Mouse (Mus musculus): ENCODE data around the gene Wdr83. TPM values are rescaled to one million over a fixed set of nuclear protein-coding genes. Genes with fewer than 3 reads are reported as not detected.

Wdr83 gene
- total RNA-seq, 2 experiments from 2014 or later, result 23.1 to 102 TPM

DNA sequence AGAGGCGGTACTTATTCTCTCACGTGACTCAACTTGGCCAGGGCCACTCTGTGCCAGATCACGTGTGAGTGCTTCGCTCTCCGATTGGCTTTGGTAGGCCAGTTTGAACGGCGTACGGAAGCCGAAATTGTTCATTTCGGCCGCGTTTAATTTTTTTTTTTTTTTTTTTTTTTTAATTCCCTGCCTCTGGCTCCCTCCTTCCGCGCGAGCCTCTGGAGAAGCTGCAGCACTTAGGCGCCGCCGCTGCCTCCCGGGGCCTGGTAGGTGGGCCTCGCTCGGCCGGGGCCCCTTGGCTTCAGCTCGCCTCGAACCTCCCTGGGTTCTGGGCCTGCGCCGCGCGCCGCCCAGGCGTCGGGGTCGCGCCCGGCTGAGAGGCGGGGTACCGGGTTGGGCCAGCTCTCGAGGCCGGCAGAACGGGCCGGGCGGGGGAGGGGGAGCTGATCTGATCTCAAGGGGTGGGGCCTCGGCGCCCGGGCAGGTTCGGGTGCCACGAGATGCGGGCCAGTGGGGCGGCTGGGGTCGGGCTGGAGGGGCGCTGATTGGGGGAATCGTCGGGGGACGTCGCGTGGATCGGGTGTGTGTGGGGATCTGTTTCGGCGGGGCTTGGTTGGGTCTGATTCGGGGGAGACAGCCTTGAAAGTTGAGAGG, 44.3 kb downstream of the Wdr83 start, which contains the start of gene Tnpo2:
Tnpo2 (plus strand) TSS at position 198 of the 648 bp plus-strand sequence.
- peak; percentile 85 for ATAC-seq (replicated peaks; ENCODE audit: low FRiP score, low TSS enrichment, poor library complexity, severe bottlenecking)

DNA sequence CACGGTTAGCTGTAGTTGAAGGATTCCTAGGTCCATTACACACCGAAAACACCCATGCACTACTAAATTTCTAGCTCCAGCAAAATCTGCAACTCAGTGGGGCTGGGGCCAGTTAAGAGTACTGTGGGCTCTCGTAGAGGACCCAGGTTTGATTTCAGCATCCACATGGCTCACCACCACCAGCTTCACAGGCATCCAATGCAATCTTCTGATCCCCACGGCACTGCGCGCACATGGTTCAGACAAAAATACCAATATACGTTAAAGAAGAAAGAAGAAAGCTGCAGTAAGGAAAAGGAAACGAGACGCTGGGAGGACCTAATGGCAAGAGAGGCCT, 44.8 kb downstream of the Wdr83 start:
- ATAC-seq (replicated peaks; ENCODE audit: low FRiP score, low TSS enrichment, poor library complexity, severe bottlenecking), result 0 out of 2 replicates have a peak, but pooled peaks have one; percentile 2

DNA sequence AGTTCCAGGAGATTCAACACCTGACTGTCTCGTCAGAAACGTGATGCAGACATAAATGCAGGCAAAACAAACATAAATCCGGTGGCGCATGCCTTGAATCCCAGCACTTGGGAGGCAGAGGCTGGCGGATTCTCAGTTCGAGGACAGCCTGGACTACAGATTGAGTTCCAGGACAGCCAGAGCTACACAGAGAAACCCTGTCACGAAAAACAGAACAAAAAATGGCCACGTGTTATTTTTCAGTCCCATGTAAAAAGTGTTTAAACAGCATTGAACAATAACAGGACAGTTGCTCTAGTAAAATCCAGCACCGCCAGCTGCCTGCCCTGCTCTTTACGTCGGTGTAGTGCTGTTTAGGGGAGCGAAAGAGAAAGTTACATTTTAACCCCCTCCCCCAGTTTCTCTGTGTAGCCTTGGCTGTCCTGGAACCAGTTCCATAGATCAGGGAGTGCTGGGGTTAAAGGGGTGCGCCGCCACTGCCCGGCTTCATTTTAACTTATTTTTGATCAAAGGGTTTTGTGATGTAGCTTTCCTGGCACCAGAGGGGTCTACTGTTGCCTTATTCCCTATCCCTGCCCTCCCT, 45.3 kb downstream of the Wdr83 start:
- no peak for ATAC-seq (replicated peaks; ENCODE audit: low FRiP score, low TSS enrichment, poor library complexity, severe bottlenecking)

DNA sequence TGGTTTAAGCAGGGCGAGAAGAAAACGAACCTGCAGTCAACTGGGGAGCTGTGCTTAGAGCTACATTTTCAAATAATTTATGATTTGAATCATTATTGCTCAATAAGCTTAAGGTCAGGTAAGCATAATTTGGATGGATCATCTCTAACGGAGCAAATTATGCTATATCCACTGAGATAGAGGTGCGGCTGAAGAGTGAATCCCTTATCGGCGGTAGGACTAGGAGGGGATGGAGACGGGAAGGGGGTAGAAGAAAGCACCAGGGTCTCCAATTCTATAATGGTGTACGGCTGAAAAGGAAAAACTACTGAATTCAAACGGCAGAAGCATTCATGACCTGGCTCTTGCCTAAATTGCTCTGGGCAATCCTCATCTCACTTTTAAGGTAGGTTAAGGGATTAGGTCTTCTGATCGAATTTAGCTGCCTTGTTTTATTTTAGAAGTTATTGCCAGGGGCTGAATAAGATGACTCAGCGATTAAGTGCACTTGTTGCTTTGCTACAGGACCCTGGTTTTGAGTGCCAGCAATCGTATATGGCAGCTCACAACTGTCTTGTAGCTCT, 45.9 kb downstream of the Wdr83 start:
- no peak for ATAC-seq (replicated peaks; ENCODE audit: low FRiP score, low TSS enrichment, poor library complexity, severe bottlenecking)

DNA sequence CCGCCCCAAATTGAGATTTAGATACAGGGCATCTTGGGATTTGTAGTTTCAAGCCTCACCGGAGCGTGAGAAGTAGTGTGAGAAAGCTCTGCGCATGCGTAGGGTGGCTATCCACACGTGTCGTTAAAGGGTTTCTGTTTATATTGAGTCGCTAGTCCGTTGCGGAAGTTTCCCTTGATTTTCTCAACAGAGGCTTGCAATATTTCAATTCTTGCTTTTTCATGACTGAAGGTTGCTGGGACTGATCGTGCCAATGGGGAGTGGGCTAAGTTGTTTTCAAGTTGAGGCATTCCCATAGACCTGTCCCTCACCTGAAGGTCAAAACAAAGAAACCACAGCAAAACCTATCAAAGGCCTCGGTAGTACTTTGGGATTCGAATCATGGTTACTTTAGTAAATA, 46.3 kb downstream of the Wdr83 start:
- no peak for ATAC-seq (replicated peaks; ENCODE audit: low FRiP score, low TSS enrichment, poor library complexity, severe bottlenecking)

DNA sequence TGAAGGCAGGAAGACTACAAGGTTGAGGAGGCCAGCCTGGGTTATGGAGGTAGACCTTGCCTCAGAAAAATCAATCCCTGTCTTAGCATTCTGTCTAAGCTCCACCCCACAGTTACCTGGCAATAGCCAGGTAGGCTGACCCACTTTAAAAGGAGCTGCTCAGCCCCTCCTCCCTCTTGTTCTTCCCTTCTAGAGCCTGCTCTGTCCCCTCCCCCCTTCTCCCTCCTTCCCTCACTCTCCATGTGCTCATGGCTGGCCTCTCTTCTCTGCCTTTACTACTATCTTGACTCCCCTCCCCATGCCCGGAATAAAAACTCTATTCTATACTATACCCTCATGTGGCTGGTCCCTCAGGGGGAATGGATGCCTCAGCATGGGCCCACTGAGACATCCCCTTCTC, 47.2 kb downstream of the Wdr83 start:
- ATAC-seq (replicated peaks; ENCODE audit: low FRiP score, low TSS enrichment, poor library complexity, severe bottlenecking), result no peak

DNA sequence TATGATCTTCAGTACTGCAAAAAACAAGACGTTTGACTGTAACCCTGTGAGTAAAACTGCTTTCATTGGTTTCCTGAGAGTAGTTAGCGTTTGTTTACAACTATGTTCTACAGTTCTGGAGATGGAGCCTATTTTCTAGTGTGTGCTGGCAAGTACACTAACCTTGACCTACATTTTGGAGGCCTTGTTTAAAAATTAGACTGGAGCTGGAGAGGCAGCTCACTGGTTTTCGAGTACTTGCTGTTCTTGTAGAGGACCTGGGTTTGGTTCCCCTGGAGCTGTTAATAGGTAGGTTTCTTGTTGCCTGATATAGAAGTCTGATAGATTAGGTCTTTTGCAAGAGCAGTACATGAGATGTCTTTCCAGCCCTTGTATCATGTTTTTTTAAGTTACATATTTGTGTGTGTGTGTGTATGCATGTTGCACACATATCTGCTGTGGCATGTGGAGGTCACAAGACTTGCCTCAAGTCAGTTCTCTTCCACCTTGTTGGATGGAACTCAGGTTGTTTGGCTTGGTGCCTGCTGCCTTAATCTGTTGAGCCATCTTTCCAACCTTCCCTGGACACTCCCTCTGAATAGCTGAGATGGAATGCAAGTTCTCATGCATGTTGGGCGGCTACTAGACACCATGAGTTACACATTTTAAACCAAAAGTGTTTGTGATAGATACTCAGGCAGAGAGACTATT, 48.3 kb downstream of the Wdr83 start:
- ATAC-seq (replicated peaks; ENCODE audit: low FRiP score, low TSS enrichment, poor library complexity, severe bottlenecking), result no peak

DNA sequence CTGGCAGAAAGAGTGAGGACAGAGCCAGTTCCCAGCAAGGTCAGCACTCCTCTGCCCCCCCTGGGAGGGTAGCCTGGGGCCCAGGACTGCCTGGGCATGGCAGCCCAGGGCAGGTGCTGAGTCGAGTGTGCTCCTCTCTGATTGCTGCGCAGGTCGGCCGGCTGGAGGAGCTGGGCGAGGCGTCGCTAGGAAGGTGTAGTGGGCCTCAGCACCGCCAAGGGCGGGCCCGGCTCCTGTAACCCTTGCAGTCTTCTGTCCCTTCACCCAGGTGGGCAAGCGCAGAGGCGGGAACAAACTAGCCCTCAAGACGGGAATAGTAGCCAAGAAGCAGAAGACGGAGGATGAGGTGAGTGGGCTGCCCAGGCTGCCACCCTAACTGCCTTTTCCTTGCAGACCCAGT, 51.8 kb downstream of the Wdr83 start:
- ATAC-seq (replicated peaks; ENCODE audit: low FRiP score, low TSS enrichment, poor library complexity, severe bottlenecking), result no peak

DNA sequence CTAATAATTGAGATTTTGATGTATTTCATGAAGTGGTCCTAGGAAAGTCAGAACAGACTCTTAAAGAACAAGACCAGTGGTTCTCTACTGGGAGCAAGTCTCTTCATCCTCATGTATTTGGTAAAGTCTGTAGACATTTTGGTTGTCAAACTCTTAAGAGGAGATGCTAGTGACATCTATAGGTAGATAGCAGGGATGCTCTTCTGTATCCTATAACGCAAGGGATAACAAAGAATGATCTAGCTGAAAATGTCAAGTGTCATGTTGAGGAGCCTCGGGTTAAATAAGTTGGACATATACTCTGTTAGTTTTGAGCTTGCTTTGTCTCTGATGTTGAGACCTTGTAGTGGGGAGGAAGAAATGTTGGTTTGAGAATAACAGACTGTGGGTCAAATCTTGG, 53.2 kb downstream of the Wdr83 start:
- ATAC-seq (replicated peaks; ENCODE audit: low FRiP score, low TSS enrichment, poor library complexity, severe bottlenecking), result no peak

DNA sequence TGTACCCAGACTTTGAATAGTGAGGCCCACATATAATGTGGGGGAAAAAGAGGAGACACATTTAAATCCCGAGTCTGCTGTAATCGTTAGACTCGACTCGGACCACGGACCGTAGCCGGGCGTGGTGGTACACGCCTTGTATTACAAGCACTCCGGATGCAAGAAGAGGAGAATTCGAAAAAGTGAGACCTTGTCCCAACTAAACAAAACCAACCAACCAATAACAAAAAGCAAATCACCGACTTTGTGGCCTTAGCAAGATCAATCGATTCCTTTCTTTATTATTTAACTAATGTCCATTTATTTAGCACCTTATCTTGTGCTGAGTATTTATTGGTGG, 53.6 kb downstream of the Wdr83 start:
- ATAC-seq (replicated peaks; ENCODE audit: low FRiP score, low TSS enrichment, poor library complexity, severe bottlenecking), result no peak

DNA sequence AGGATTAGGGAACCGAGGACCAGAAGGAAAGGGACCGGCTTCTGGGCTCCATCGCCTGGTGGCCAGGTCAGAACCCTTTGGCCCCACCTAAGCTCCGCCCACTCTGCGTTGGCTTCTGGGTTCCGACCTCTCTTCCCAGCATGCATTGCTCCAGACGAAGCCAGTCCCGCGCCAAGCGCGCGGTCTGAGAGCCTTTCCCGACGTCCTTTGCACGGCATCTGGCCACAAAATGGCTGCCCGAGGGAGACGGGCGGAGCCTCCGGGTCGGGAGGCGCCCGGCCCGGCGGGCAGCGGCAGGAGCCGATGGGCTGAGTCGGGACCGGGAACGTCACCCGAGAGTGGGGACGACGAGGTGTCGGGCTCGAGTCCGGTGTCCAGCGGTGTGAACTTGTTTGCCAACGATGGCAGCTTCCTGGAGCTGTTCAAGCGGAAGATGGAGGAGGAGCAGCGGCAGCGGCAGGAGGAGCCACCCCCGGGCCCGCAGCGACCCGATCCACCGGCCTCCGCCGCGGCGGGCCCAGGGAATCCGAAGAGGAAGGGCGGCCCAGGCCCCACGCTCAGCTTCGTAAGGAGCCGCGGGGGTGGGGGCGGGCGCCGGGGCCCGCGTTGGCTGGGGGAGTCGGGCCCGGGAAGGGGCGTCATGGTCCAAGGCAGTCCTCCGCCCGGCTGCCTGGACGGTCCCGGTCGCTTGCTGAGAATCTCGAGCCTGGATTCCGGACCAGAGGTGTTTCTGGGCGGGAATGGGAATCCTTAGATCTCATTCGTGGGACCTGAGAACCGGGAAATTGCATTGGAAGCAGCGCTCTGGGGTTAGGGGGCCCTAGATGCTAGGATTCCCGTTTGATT, 54.2 kb downstream of the Wdr83 start, which contains the start of gene Trir:
Trir (plus strand) TSS at position 154 of the 846 bp plus-strand sequence.
- peak; percentile 72 for ATAC-seq (replicated peaks; ENCODE audit: low FRiP score, low TSS enrichment, poor library complexity, severe bottlenecking)

DNA sequence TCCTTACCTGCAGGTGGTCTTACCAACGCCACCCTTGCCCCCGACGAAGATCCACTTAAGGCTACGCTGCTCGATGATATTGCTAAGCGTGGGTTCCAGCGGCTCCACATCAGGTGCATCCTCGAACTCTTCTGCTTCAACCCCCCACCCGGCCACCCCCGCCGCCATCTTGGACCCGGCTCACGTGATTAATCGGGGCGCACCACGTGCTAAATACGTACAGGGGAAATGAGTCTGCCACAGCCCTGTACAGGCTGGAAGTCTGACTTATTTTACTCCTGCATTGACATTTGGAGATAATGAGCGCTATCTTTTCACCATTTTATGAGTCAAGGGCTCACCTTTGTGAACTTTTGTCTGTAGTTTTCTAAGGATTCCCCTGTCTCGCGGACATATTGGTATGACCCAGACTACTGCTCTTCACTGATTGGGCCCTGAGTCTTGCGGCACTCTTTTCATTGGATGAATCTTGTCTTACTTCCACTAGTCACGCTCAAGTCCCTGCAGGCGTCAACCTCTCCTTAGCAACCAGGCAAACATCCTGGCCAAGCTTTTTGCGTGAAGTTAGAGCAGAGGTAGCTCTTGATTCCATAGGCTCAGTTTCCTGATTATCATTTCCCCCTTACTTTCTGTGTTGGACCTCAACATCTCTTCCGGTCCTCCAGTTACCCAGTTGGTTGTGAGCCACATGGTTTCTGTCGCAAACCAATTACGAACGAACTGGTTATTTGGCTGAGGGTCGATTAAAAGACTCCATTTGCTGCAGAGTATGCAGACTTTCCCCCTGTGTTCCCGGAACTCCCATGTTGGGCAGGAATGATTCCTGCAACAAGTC, 55.8 kb downstream of the Wdr83 start, which contains the start of gene Asna1:
Asna1 (minus strand) TSS at position 184 of the 835 bp plus-strand sequence.
- ATAC-seq (replicated peaks; ENCODE audit: low FRiP score, low TSS enrichment, poor library complexity, severe bottlenecking), result peak; percentile 88

Other genes with a start within 250 kb of the Wdr83 start
- gene Gadd45gip1, start 249.8 kb downstream of the Wdr83 start, total RNA-seq (2014; fragmentation: Nextera tagmentation), result 28.3 and 31.1 TPM in 2 replicates
- gene Gadd45gip1, start 249.8 kb downstream of the Wdr83 start, total RNA-seq (2017), result 53.1 and 61.8 TPM in 2 replicates
- gene Rad23a, start 240.6 kb downstream of the Wdr83 start, total RNA-seq (2014; fragmentation: Nextera tagmentation), result 94.8 and 151 TPM in 2 replicates
- 38.4 and 43.7 TPM in 2 replicates for gene Rad23a, start 240.6 kb downstream of the Wdr83 start, total RNA-seq (2017)
- gene Calr, start 234.4 kb downstream of the Wdr83 start, total RNA-seq (2014; fragmentation: Nextera tagmentation), result 286 and 320 TPM in 2 replicates
- 1,361 and 1,527 TPM in 2 replicates for gene Calr, start 234.4 kb downstream of the Wdr83 start, total RNA-seq (2017)
- gene Farsa, start 224.3 kb downstream of the Wdr83 start, total RNA-seq (2014; fragmentation: Nextera tagmentation), result 101 and 104 TPM in 2 replicates
- 151 and 153 TPM in 2 replicates for gene Farsa, start 224.3 kb downstream of the Wdr83 start, total RNA-seq (2017)
- 101 and 135 TPM in 2 replicates for gene Syce2, start 209.2 kb downstream of the Wdr83 start, total RNA-seq (2014; fragmentation: Nextera tagmentation)
- gene Syce2, start 209.2 kb downstream of the Wdr83 start, total RNA-seq (2017), result 98.9 and 102 TPM in 2 replicates
- gene Gcdh, start 187.4 kb downstream of the Wdr83 start, total RNA-seq (2014; fragmentation: Nextera tagmentation), result 34.7 and 51.0 TPM in 2 replicates
- gene Gcdh, start 187.4 kb downstream of the Wdr83 start, total RNA-seq (2017), result 37.0 and 42.9 TPM in 2 replicates
- 193 and 197 TPM in 2 replicates for gene Klf1, start 179.4 kb downstream of the Wdr83 start, total RNA-seq (2014; fragmentation: Nextera tagmentation)
- 162 and 228 TPM in 2 replicates for gene Klf1, start 179.4 kb downstream of the Wdr83 start, total RNA-seq (2017)
- gene Dnase2a, start 172.7 kb downstream of the Wdr83 start, total RNA-seq (2014; fragmentation: Nextera tagmentation), result 29.1 and 38.8 TPM in 2 replicates
- 26.7 and 42.2 TPM in 2 replicates for gene Dnase2a, start 172.7 kb downstream of the Wdr83 start, total RNA-seq (2017)
- gene Mast1, start 143.9 kb downstream of the Wdr83 start, total RNA-seq (2014; fragmentation: Nextera tagmentation), result 0.45 TPM in 1 of 2 replicates, not detected in the other
- 0.42 TPM in 1 of 2 replicates, not detected in the other for gene Mast1, start 143.9 kb downstream of the Wdr83 start, total RNA-seq (2017)
- gene Rtbdn, start 134.3 kb downstream of the Wdr83 start, total RNA-seq (2014; fragmentation: Nextera tagmentation), result not detected in 2 replicates
- gene Rtbdn, start 134.3 kb downstream of the Wdr83 start, total RNA-seq (2017), result not detected in 2 replicates
- gene Gm49661, start 111.9 kb downstream of the Wdr83 start, total RNA-seq (2014; fragmentation: Nextera tagmentation), result not detected in 2 replicates
- gene Gm49661, start 111.9 kb downstream of the Wdr83 start, total RNA-seq (2017), result not detected in 2 replicates
- 898 and 1,004 TPM in 2 replicates for gene Prdx2, start 111.7 kb downstream of the Wdr83 start, total RNA-seq (2014; fragmentation: Nextera tagmentation)
- 1,011 and 1,021 TPM in 2 replicates for gene Prdx2, start 111.7 kb downstream of the Wdr83 start, total RNA-seq (2017)
- 198 and 202 TPM in 2 replicates for gene Rnaseh2a, start 111.5 kb downstream of the Wdr83 start, total RNA-seq (2014; fragmentation: Nextera tagmentation)
- gene Rnaseh2a, start 111.5 kb downstream of the Wdr83 start, total RNA-seq (2017), result 119 and 151 TPM in 2 replicates
- gene Junb, start 102.6 kb downstream of the Wdr83 start, total RNA-seq (2014; fragmentation: Nextera tagmentation), result 4.1 and 8.0 TPM in 2 replicates
- 57.8 and 74.2 TPM in 2 replicates for gene Junb, start 102.6 kb downstream of the Wdr83 start, total RNA-seq (2017)
- 7.7 and 9.6 TPM in 2 replicates for gene Hook2, start 90.7 kb downstream of the Wdr83 start, total RNA-seq (2014; fragmentation: Nextera tagmentation)
- gene Hook2, start 90.7 kb downstream of the Wdr83 start, total RNA-seq (2017), result 11.0 and 19.9 TPM in 2 replicates
- not detected in 2 replicates for gene Best2, start 66.8 kb downstream of the Wdr83 start, total RNA-seq (2014; fragmentation: Nextera tagmentation)
- gene Best2, start 66.8 kb downstream of the Wdr83 start, total RNA-seq (2017), result not detected in 2 replicates
- gene Asna1, start 56.0 kb downstream of the Wdr83 start, total RNA-seq (2014; fragmentation: Nextera tagmentation), result 77.3 and 82.3 TPM in 2 replicates
- gene Asna1, start 56.0 kb downstream of the Wdr83 start, total RNA-seq (2017), result 48.6 and 73.5 TPM in 2 replicates
- gene Trir, start 54.5 kb downstream of the Wdr83 start, total RNA-seq (2014; fragmentation: Nextera tagmentation), result 137 and 159 TPM in 2 replicates
- 342 and 455 TPM in 2 replicates for gene Trir, start 54.5 kb downstream of the Wdr83 start, total RNA-seq (2017)
- 42.2 and 68.5 TPM in 2 replicates for gene Tnpo2, start 44.4 kb downstream of the Wdr83 start, total RNA-seq (2014; fragmentation: Nextera tagmentation)
- 20.3 and 28.3 TPM in 2 replicates for gene Tnpo2, start 44.4 kb downstream of the Wdr83 start, total RNA-seq (2017)
- gene Fbxw9, start 21.3 kb downstream of the Wdr83 start, total RNA-seq (2014; fragmentation: Nextera tagmentation), result 11.0 and 21.1 TPM in 2 replicates
- gene Fbxw9, start 21.3 kb downstream of the Wdr83 start, total RNA-seq (2017), result 1.4 and 5.8 TPM in 2 replicates
- not detected in 2 replicates for gene Gm5741, start 13.3 kb downstream of the Wdr83 start, total RNA-seq (2014; fragmentation: Nextera tagmentation)
- gene Gm5741, start 13.3 kb downstream of the Wdr83 start, total RNA-seq (2017), result not detected in 2 replicates
- gene Dhps, start 9.5 kb downstream of the Wdr83 start, total RNA-seq (2014; fragmentation: Nextera tagmentation), result 69.1 and 99.2 TPM in 2 replicates
- 15.0 and 17.6 TPM in 2 replicates for gene Dhps, start 9.5 kb downstream of the Wdr83 start, total RNA-seq (2017)
- gene Wdr83os, start 566 bp downstream of the Wdr83 start, total RNA-seq (2014; fragmentation: Nextera tagmentation), result 172 and 250 TPM in 2 replicates
- 40.4 and 61.3 TPM in 2 replicates for gene Wdr83os, start 566 bp downstream of the Wdr83 start, total RNA-seq (2017)
- 30.8 and 30.9 TPM in 2 replicates for gene Man2b1, start 2.0 kb upstream of the Wdr83 start, total RNA-seq (2014; fragmentation: Nextera tagmentation)
- gene Man2b1, start 2.0 kb upstream of the Wdr83 start, total RNA-seq (2017), result 9.8 and 13.8 TPM in 2 replicates
- gene Zfp791, start 41.8 kb upstream of the Wdr83 start, total RNA-seq (2014; fragmentation: Nextera tagmentation), result not detected in 2 replicates
- not detected in 2 replicates for gene Zfp791, start 41.8 kb upstream of the Wdr83 start, total RNA-seq (2017)
- gene Cks1brt, start 70.6 kb upstream of the Wdr83 start, total RNA-seq (2014; fragmentation: Nextera tagmentation), result not detected in 2 replicates
- gene Cks1brt, start 70.6 kb upstream of the Wdr83 start, total RNA-seq (2017), result not detected in 2 replicates
- gene Olfr371, start 144.7 kb upstream of the Wdr83 start, total RNA-seq (2014; fragmentation: Nextera tagmentation), result not detected in 2 replicates
- not detected in 2 replicates for gene Olfr371, start 144.7 kb upstream of the Wdr83 start, total RNA-seq (2017)
- 137 and 173 TPM in 2 replicates for gene Orc6, start 218.3 kb upstream of the Wdr83 start, total RNA-seq (2014; fragmentation: Nextera tagmentation)
- 123 and 134 TPM in 2 replicates for gene Orc6, start 218.3 kb upstream of the Wdr83 start, total RNA-seq (2017)
- 95.7 and 104 TPM in 2 replicates for gene Vps35, start 218.5 kb upstream of the Wdr83 start, total RNA-seq (2014; fragmentation: Nextera tagmentation)
- 156 and 158 TPM in 2 replicates for gene Vps35, start 218.5 kb upstream of the Wdr83 start, total RNA-seq (2017)